Mouse (Mus musculus) neutrophil, adult 65 days (primary cell): ENCODE results near the gene Nos3. TPM values are rescaled to one million over a fixed set of nuclear protein-coding genes. Genes with fewer than 3 reads are reported as not detected.

Source experiments
- total RNA-seq: library from RNA; stranded (reverse); gene quantifications from 2 replicates; pipeline ENCODE4 v1.2.4, GENCODE M21; 2023

Nos3 gene
- not detected in 2 replicates for total RNA-seq

GRCm38 (mm10) chr5:24364508-24364907, at the start of gene Nos3:
Gene Nos3 (plus strand): TSS chr5:24364810.

GRCm38 (mm10) chr5:24351278-24351677, 13.3 kb upstream of the Nos3 start, which contains the start of gene Kcnh2:
Gene Kcnh2 (minus strand): TSS chr5:24351604.

GRCm38 (mm10) chr5:24391864-24392263, 27.3 kb downstream of the Nos3 start, which contains the start of gene Atg9b:
Gene Atg9b (minus strand): TSS chr5:24392143.

GRCm38 (mm10) chr5:24393392-24393997, 28.9 kb downstream of the Nos3 start, which contains the start of gene Abcb8:
Gene Abcb8 (plus strand): TSS chr5:24393663.

GRCm38 (mm10) chr5:24413042-24413693, 48.6 kb downstream of the Nos3 start, which contains the start of gene Asic3:
Gene Asic3 (plus strand): TSS chr5:24413392.

GRCm38 (mm10) chr5:24423129-24424003, 58.8 kb downstream of the Nos3 start, which contains the start of the genes Cdk5 and Slc4a2:
Gene Cdk5 (minus strand): TSS chr5:24423530.
Gene Slc4a2 (plus strand): TSS chr5:24423837.

Other genes starting within 250 kb of the Nos3 start
- gene Nupl2, start 199.8 kb upstream of the Nos3 start, total RNA-seq, result 3.8 and 4.4 TPM in 2 replicates
- gene Kcnh2, start 13.2 kb upstream of the Nos3 start, total RNA-seq, result 0.47 TPM in 1 of 2 replicates, not detected in the other
- gene Atg9b, start 27.3 kb downstream of the Nos3 start, total RNA-seq, result 0.88 and 1.4 TPM in 2 replicates
- 7.5 and 10.0 TPM in 2 replicates for gene Abcb8, start 28.9 kb downstream of the Nos3 start, total RNA-seq
- gene Asic3, start 48.6 kb downstream of the Nos3 start, total RNA-seq, result not detected in 2 replicates
- 25.8 and 33.8 TPM in 2 replicates for gene Cdk5, start 58.7 kb downstream of the Nos3 start, total RNA-seq
- 45.7 and 72.9 TPM in 2 replicates for gene Slc4a2, start 59.0 kb downstream of the Nos3 start, total RNA-seq
- gene Fastk, start 80.5 kb downstream of the Nos3 start, total RNA-seq, result 24.9 and 28.9 TPM in 2 replicates
- gene Tmub1, start 83.0 kb downstream of the Nos3 start, total RNA-seq, result 10.6 and 10.8 TPM in 2 replicates
- gene Agap3, start 87.4 kb downstream of the Nos3 start, total RNA-seq, result 19.1 and 29.0 TPM in 2 replicates
- not detected in 2 replicates for gene Gbx1, start 162.4 kb downstream of the Nos3 start, total RNA-seq
- not detected in 2 replicates for gene Asb10, start 176.2 kb downstream of the Nos3 start, total RNA-seq
- gene 4931409K22Rik, start 192.0 kb downstream of the Nos3 start, total RNA-seq, result not detected in 2 replicates
- gene Abcf2, start 212.7 kb downstream of the Nos3 start, total RNA-seq, result 19.1 and 28.7 TPM in 2 replicates
- 17.2 and 24.3 TPM in 2 replicates for gene Chpf2, start 221.9 kb downstream of the Nos3 start, total RNA-seq